In the genomic region with DNA sequence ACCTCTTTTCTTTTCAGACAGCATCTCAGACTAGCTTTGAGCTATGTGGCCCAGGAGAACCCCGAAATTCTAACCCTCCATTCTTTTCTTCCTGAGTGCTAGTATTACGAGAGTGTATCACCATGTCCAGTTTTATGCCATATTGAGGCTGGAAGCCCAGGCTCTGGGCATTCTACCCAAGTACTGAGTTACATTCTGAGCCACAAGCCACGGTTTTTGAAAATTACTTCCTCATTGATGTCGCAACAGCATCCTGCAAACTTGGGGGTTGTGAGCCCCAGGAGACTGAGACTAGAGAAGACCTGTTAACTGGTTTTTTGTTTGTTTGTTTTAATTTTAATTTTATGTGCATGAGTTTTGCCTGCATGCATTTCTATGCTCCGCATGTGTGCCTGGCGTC, we compare ENCODE assay signal across 34 mouse cellular contexts. TPM values are rescaled to one million over a fixed set of nuclear protein-coding genes. Genes with fewer than 3 reads are reported as not detected.
DNase-seq lines count a peak whose midpoint lies in the region; ATAC-seq and TF ChIP-seq lines count a peak whose summit lies in the region.
"Had no signal": no experiment of that assay in that cellular context is flagged by ENCODE, and none has a peak within 500 bp of the region (broad histone marks: within the 10 kb centered on the region; RNA-seq: fewer than 3 reads in every experiment).

No protein-coding gene starts in this region.

- peak overlapping the region; percentile 64 for H3K9ac ChIP-seq in ES-Bruce4 (ENCODE audit: low read depth, poor library complexity, severe bottlenecking)
- no peak overlapping the region for H3K9ac ChIP-seq in heart, adult 2 months (ENCODE audit: low read depth, low read length)
- no peak overlapping the region for H3K9ac ChIP-seq in kidney, embryonic 14.5 days (ENCODE audit: low read depth, low read length)
- H3K9ac ChIP-seq: forebrain, postnatal 0 days; hindbrain, embryonic 14.5 days; kidney, embryonic 15.5 days; liver, embryonic 13.5 days; midbrain, embryonic 15.5 days; stomach, embryonic 15.5 days had no signal

- peak; percentile 81 for DNase-seq in 416B (ENCODE audit: low read depth)
- peak; percentile 70 for DNase-seq in fibroblast of lung, adult 2 months (ENCODE audit: low read depth)
- DNase-seq in adrenal gland, adult 2 months: no peak
- no peak for DNase-seq in heart, adult 2 months
- DNase-seq: adrenal gland, postnatal 14 days; cerebellum, adult 9-11 months; forebrain, postnatal 0 days; gastrocnemius, postnatal 25 days; kidney, postnatal 4 days; liver, embryonic 13.5 days; lung, adult 2 months; right cerebral cortex, adult 18-20 months; right cerebral cortex, postnatal 4 days; thymus, adult 2 months; thymus, postnatal 4 days had no signal

- intact Hi-C loops in heart, adult 2 months (cut with DNase I): no loop called here

- H3K4me2 ChIP-seq in myocyte (ENCODE audit: low read depth): peak overlapping the region; percentile 72
- H3K4me2 ChIP-seq in kidney, embryonic 14.5 days (replicated peaks; ENCODE audit: low read depth, low read length): no peak overlapping the region
- H3K4me2 ChIP-seq: hindbrain, embryonic 14.5 days; kidney, embryonic 15.5 days; liver, embryonic 13.5 days; midbrain, embryonic 15.5 days; stomach, embryonic 15.5 days had no signal

- TF ChIP-seq EP300 in ES-Bruce4 (IDR thresholded peaks at IDR 0.05; ENCODE audit: insufficient read depth, low read depth, low read length): no peak
- no peak for TF ChIP-seq EP300 in heart, adult 2 months (IDR thresholded peaks at IDR 0.05; ENCODE audit: insufficient read depth, low read depth, low read length)

- peaks cover 5% of the 10 kb centered on the region for H3K4me1 ChIP-seq in ES-Bruce4 (ENCODE audit: control insufficient read depth, insufficient read depth, low read length)
- H3K4me1 ChIP-seq in heart, adult 2 months (ENCODE audit: control insufficient read depth, insufficient read depth, low read length): no peaks in the 10 kb centered on the region
- peaks cover 12% of the 10 kb centered on the region; the same call in 1 of the 2 replicates for H3K4me1 ChIP-seq in kidney, embryonic 14.5 days (ENCODE audit: control insufficient read depth, insufficient read depth, low read length)

- peak overlapping the region; percentile 89 for H3K27ac ChIP-seq in ES-Bruce4 (ENCODE audit: insufficient read depth, low read length)
- no peak overlapping the region for H3K27ac ChIP-seq in heart, adult 2 months
- H3K27ac ChIP-seq in kidney, embryonic 14.5 days (ENCODE audit: low read depth, low read length): no peak overlapping the region
- H3K27ac ChIP-seq: embryonic facial prominence, embryonic 10.5 days; hindbrain, embryonic 14.5 days; kidney, embryonic 15.5 days; left cerebral cortex, adult 2 months; liver, embryonic 13.5 days; midbrain, embryonic 15.5 days; stomach, embryonic 15.5 days had no signal

- H3K79me2 ChIP-seq in myocyte (ENCODE audit: control insufficient read depth, insufficient read depth): no peaks in the 10 kb centered on the region
- no peaks in the 10 kb centered on the region for H3K79me2 ChIP-seq in heart, adult 2 months (replicated peaks; ENCODE audit: control insufficient read depth, insufficient read depth, low read length)

- H3K36me3 ChIP-seq in ES-Bruce4 (ENCODE audit: control insufficient read depth, insufficient read depth, low read length, poor library complexity, severe bottlenecking): peaks cover 15% of the 10 kb centered on the region
- no peaks in the 10 kb centered on the region for H3K36me3 ChIP-seq in myocyte (ENCODE audit: control insufficient read depth, insufficient read depth)
- no peaks in the 10 kb centered on the region for H3K36me3 ChIP-seq in heart, adult 2 months (ENCODE audit: control insufficient read depth, insufficient read depth, low read length)
- no peaks in the 10 kb centered on the region for H3K36me3 ChIP-seq in kidney, embryonic 14.5 days (ENCODE audit: control insufficient read depth, insufficient read depth, low read length)
- H3K36me3 ChIP-seq: embryonic facial prominence, embryonic 10.5 days; G1E; kidney, embryonic 15.5 days; liver, embryonic 13.5 days; midbrain, embryonic 15.5 days; stomach, embryonic 15.5 days had no signal

- 57% methylated on average over 6 of the region's 6 CpGs for WGBS in heart, adult 2 months
- 72% methylated on average over 6 of the region's 6 CpGs for WGBS in kidney, embryonic 14.5 days

- no peak for TF ChIP-seq POLR2A in ES-Bruce4 (IDR thresholded peaks at IDR 0.05; ENCODE audit: insufficient read depth, low read length)
- no peak for TF ChIP-seq POLR2A in myocyte (IDR thresholded peaks at IDR 0.05; ENCODE audit: insufficient read length, low read depth)
- no peak for TF ChIP-seq POLR2A in heart, adult 2 months (IDR thresholded peaks at IDR 0.05; ENCODE audit: insufficient read depth, low read depth, low read length)

- H3K27me3 ChIP-seq in ES-Bruce4 (ENCODE audit: control insufficient read depth, insufficient read depth, low read length, poor library complexity, severe bottlenecking) (no peaks in the 10 kb centered on the region), myocyte (ENCODE audit: control insufficient read depth, insufficient read depth, insufficient read length) (no peaks in the 10 kb centered on the region)
- peaks cover 8% of the 10 kb centered on the region for H3K27me3 ChIP-seq in heart, adult 2 months (ENCODE audit: control insufficient read depth, insufficient read depth, low read length)
- H3K27me3 ChIP-seq in kidney, embryonic 14.5 days (ENCODE audit: control insufficient read depth, insufficient read depth, low read length): peaks cover 40% of the 10 kb centered on the region

- TF ChIP-seq CTCF in ES-Bruce4 (IDR thresholded peaks at IDR 0.05; ENCODE audit: low read depth, low read length): no peak
- TF ChIP-seq CTCF in heart, adult 2 months (IDR thresholded peaks at IDR 0.05): no peak

- H3K9me3 ChIP-seq in ES-Bruce4 (replicated peaks; ENCODE audit: control insufficient read depth, insufficient read depth, low read length, poor library complexity, severe bottlenecking): no peaks in the 10 kb centered on the region
- no peaks in the 10 kb centered on the region for H3K9me3 ChIP-seq in kidney, embryonic 14.5 days (ENCODE audit: control insufficient read depth, low read length)
- H3K9me3 ChIP-seq: embryonic facial prominence, embryonic 10.5 days; kidney, embryonic 15.5 days; liver, embryonic 13.5 days; midbrain, embryonic 15.5 days; stomach, embryonic 15.5 days had no signal

- H3K4me3 ChIP-seq in ES-Bruce4 (ENCODE audit: low read depth, low read length) (peak overlapping the region; percentile 81), myocyte (no peak overlapping the region)
- no peak overlapping the region for H3K4me3 ChIP-seq in heart, adult 2 months
- no peak overlapping the region for H3K4me3 ChIP-seq in kidney, embryonic 14.5 days (ENCODE audit: low read length)
- H3K4me3 ChIP-seq: embryonic facial prominence, embryonic 10.5 days; kidney, embryonic 15.5 days; left cerebral cortex, adult 2 months; liver, embryonic 13.5 days; midbrain, embryonic 15.5 days; stomach, embryonic 15.5 days had no signal

- no peak for ATAC-seq in kidney, embryonic 14.5 days (ENCODE audit: low FRiP score, low TSS enrichment)
- ATAC-seq: forebrain, postnatal 0 days; inflammation-experienced regulatory T-cells, adult 6 months; midbrain, embryonic 15.5 days had no signal

- H3ac ChIP-seq in myocyte (ENCODE audit: control insufficient read depth, insufficient read length): no peak overlapping the region

TF ChIP-seq in myocyte, 11 proteins besides CTCF, POLR2A, EP300 and RAD21:
- TF ChIP-seq MYOG (IDR thresholded peaks at IDR 0.05; ENCODE audit: control insufficient read depth in 1 of 3, insufficient read depth in 1 of 3, insufficient read length in 2 of 3, low read depth in 2 of 3) (no peak), CEBPB (IDR thresholded peaks at IDR 0.05; ENCODE audit: insufficient read depth, poor library complexity, severe bottlenecking) (peak; percentile 84)

RNA-seq across cellular contexts. Expression of a gene that starts 2.9 kb away (rescaled TPM):
- 57.2 and 66.7 TPM in 2 replicates for polyA plus RNA-seq in ES-Bruce4 (2011; ENCODE audit: insufficient read depth, insufficient read length, low read depth, missing spikeins)
- 0.61 TPM for polyA plus RNA-seq in myocyte (2012; fragmentation: generic; extraction: Trizol)
- total RNA-seq in adrenal gland, adult 2 months (2021): under 1 TPM in 1 of 2 experiments, not detected in 1; 0.24 TPM
- polyA plus RNA-seq in adrenal gland, adult 2 months (2012; rRNA removed): 0.08 TPM in 1 of 2 replicates, not detected in the other
- not detected for total RNA-seq in heart, adult 2 months (2021)
- 0.25 TPM in 1 of 2 replicates, not detected in the other for polyA plus RNA-seq in heart, adult 2 months (2012; rRNA removed)
- polyA plus RNA-seq in kidney, embryonic 14.5 days (2014; fragmentation: Nextera tagmentation; extraction: Ambion mirVana): 1.4 and 1.5 TPM in 2 replicates
- total RNA-seq: G1E; gastrocnemius, postnatal 25 days; left cerebral cortex, postnatal 36 days; megakaryocyte-erythroid progenitor cell, adult 5-6 weeks had no signal
- polyA plus RNA-seq: G1E; hindbrain, embryonic 14.5 days; midbrain, embryonic 15.5 days had no signal

RNA-seq across cellular contexts. Expression of a gene that starts 13.9 kb away (rescaled TPM):
- 1.4 TPM in 2 replicates for polyA plus RNA-seq in ES-Bruce4 (2011; ENCODE audit: insufficient read depth, insufficient read length, low read depth, missing spikeins)
- 0.19 TPM for polyA plus RNA-seq in myocyte (2012; fragmentation: generic; extraction: Trizol)
- 1 to 10 TPM; 2.7 to 6.7 TPM for total RNA-seq in adrenal gland, adult 2 months (2021)
- 15.9 and 16.0 TPM in 2 replicates for polyA plus RNA-seq in adrenal gland, adult 2 months (2012; rRNA removed)
- 10 to 100 TPM; 12.2 to 12.4 TPM for total RNA-seq in heart, adult 2 months (2021)
- polyA plus RNA-seq in heart, adult 2 months (2012; rRNA removed): 25.1 and 28.7 TPM in 2 replicates
- 22.2 and 23.7 TPM in 2 replicates for polyA plus RNA-seq in kidney, embryonic 14.5 days (2014; fragmentation: Nextera tagmentation; extraction: Ambion mirVana)
- total RNA-seq: megakaryocyte-erythroid progenitor cell, adult 5-6 weeks had no signal
- polyA plus RNA-seq: G1E had no signal

RNA-seq across cellular contexts. Expression of a gene that starts 26.1 kb away (rescaled TPM):
- polyA plus RNA-seq in ES-Bruce4 (2011; ENCODE audit: insufficient read depth, insufficient read length, low read depth, missing spikeins) (2.1 and 2.6 TPM in 2 replicates), myocyte (2012; fragmentation: generic; extraction: Trizol) (3.0 TPM)
- not detected for total RNA-seq in adrenal gland, adult 2 months (2021)
- polyA plus RNA-seq in adrenal gland, adult 2 months (2012; rRNA removed): 0.11 TPM in 1 of 2 replicates, not detected in the other
- not detected for total RNA-seq in heart, adult 2 months (2021)
- 0.12 and 0.14 TPM in 2 replicates for polyA plus RNA-seq in heart, adult 2 months (2012; rRNA removed)
- 0.70 and 1.3 TPM in 2 replicates for polyA plus RNA-seq in kidney, embryonic 14.5 days (2014; fragmentation: Nextera tagmentation; extraction: Ambion mirVana)
- total RNA-seq: adrenal gland, postnatal 14 days; forebrain, postnatal 0 days; gastrocnemius, postnatal 25 days; heart, adult 8-10 months; heart, postnatal 25 days; left cerebral cortex, adult 2 months; left cerebral cortex, postnatal 36 days; megakaryocyte-erythroid progenitor cell, adult 5-6 weeks had no signal
- polyA plus RNA-seq: cortical plate, adult 2 months; embryonic facial prominence, embryonic 10.5 days; forebrain, embryonic 11.5 days; forebrain, postnatal 0 days; G1E; heart, embryonic 14.5 days; inflammation-experienced regulatory T-cells, adult 6 months; liver, embryonic 13.5 days; neural tube, embryonic 14.5 days had no signal

RNA-seq across cellular contexts. Expression of a gene that starts 30.2 kb away (rescaled TPM):
- polyA plus RNA-seq in ES-Bruce4 (2011; ENCODE audit: insufficient read depth, insufficient read length, low read depth, missing spikeins): 15.9 and 16.5 TPM in 2 replicates
- 0.17 TPM for polyA plus RNA-seq in myocyte (2012; fragmentation: generic; extraction: Trizol)
- total RNA-seq in adrenal gland, adult 2 months (2021): under 1 TPM; 0.17 to 0.73 TPM
- 0.27 and 0.34 TPM in 2 replicates for polyA plus RNA-seq in adrenal gland, adult 2 months (2012; rRNA removed)
- under 1 TPM; 0.16 to 0.29 TPM for total RNA-seq in heart, adult 2 months (2021)
- 0.78 and 1.1 TPM in 2 replicates for polyA plus RNA-seq in heart, adult 2 months (2012; rRNA removed)
- polyA plus RNA-seq in kidney, embryonic 14.5 days (2014; fragmentation: Nextera tagmentation; extraction: Ambion mirVana): 2.7 and 2.8 TPM in 2 replicates
- total RNA-seq: left cerebral cortex, postnatal 36 days; megakaryocyte-erythroid progenitor cell, adult 5-6 weeks had no signal
- polyA plus RNA-seq: cortical plate, adult 2 months; G1E; inflammation-experienced regulatory T-cells, adult 6 months; neural tube, embryonic 14.5 days had no signal

Comparison
In these comparisons a context has a peak if more than half of its experiments do, and no peak if none do; other contexts are left out.
1. DNase-seq: peak in 416B (single experiment) and fibroblast of lung, adult 2 months (single experiment); none in adrenal gland, adult 2 months (single experiment) and heart, adult 2 months (0 of 2).
2. RNA of a gene that starts 2.9 kb away (polyA plus RNA-seq): 57.2 to 66.7 TPM in ES-Bruce4; 1.4 to 1.5 TPM in kidney, embryonic 14.5 days, 0.61 TPM in myocyte (single experiment), 0.25 TPM in heart, adult 2 months and 0.08 TPM in adrenal gland, adult 2 months; every median in the first group is over 10 times any median in the second.